Mouse (Mus musculus): ENCODE results near the gene C1qb. TPM values are rescaled to one million over a fixed set of nuclear protein-coding genes. Genes with fewer than 3 reads are reported as not detected.

Gene C1qb
- polyA plus RNA-seq, 1 experiment from 2014 or later, result 196 TPM

DNA sequence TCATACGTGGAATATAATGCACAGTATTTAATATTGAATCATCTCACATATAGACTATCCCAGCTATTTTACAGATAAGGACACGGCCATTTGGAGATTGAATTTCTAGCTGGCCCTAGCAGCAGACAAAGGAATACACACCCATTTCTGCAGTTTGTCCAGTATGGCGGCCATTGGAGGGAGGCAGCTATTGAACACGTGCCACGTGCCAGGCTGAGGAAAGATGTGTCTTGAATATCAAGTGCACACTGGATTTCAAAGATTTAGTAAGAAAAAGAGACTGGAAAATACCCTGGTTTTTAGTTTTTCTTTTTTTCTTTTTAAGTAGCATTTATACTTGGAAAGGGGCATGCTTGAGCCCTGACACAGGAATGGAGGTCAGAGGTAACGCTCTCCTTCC, 38.8 kb downstream of the C1qb start:
- 81% methylated on average over 6 of the region's 6 CpGs for WGBS (ENCODE audit: insufficient replicate concordance)
- Histone ChIP-seq H3K9me3 (ENCODE audit: low read length) (no peaks in the 10 kb centered on the region), H3K9ac (replicated peaks) (no peak overlapping the region), H3K36me3 (replicated peaks; ENCODE audit: insufficient read depth, low read length) (no peaks in the 10 kb centered on the region), H3K27ac (ENCODE audit: low read depth) (no peak overlapping the region), H3K4me3 (ENCODE audit: low read depth, low read length) (no peak overlapping the region), H3K27me3 (ENCODE audit: insufficient read depth, low read length) (no peaks in the 10 kb centered on the region), H3K4me1 (ENCODE audit: insufficient read depth) (no peaks in the 10 kb centered on the region), H3K4me2 (ENCODE audit: low read depth, low read length) (no peak overlapping the region)
- DNase-seq (no peak), ATAC-seq (no peak)
- TF ChIP-seq CTCF (IDR thresholded peaks at IDR 0.05; ENCODE audit: low read depth), result no peak
- no peak for TF ChIP-seq EP300 (IDR thresholded peaks at IDR 0.05; ENCODE audit: low read depth)

DNA sequence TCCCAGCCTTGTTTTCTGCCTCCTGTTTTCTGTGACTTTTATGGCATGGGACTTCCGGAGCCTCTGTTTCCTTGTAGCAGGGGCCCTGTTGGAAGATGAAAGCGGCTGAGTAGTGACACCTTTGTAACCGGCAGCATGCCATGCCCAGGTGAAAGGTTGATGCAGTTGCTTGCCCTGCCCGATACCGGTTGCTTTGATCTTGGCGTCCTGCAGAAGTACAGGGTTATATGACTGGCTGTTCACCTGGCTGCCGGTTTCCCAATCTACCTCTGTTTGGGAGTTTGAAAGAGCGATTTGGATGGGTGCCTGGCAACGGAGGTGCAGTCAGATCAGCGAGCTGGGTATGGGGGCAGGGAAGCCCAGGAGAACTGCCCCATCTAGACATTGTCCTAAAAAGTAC, 43.2 kb downstream of the C1qb start:
- Histone ChIP-seq H3K9me3 (ENCODE audit: low read length) (no peaks in the 10 kb centered on the region), H3K36me3 (replicated peaks; ENCODE audit: insufficient read depth, low read length) (no peaks in the 10 kb centered on the region), H3K27me3 (ENCODE audit: insufficient read depth, low read length) (peaks cover 12% of the 10 kb centered on the region; the same call in 1 of the 2 replicates), H3K9ac (replicated peaks) (no peak overlapping the region), H3K4me3 (ENCODE audit: low read depth, low read length) (no peak overlapping the region), H3K4me2 (ENCODE audit: low read depth, low read length) (no peak overlapping the region), H3K4me1 (ENCODE audit: insufficient read depth) (no peaks in the 10 kb centered on the region), H3K27ac (ENCODE audit: low read depth) (no peak overlapping the region)
- DNase-seq, result peak; percentile 51
- TF ChIP-seq CTCF (IDR thresholded peaks at IDR 0.05; ENCODE audit: low read depth) (no peak), EP300 (IDR thresholded peaks at IDR 0.05; ENCODE audit: low read depth) (no peak)
- 56% methylated on average over 10 of the region's 10 CpGs for WGBS (ENCODE audit: insufficient replicate concordance)
- ATAC-seq, result peak; percentile 86

DNA sequence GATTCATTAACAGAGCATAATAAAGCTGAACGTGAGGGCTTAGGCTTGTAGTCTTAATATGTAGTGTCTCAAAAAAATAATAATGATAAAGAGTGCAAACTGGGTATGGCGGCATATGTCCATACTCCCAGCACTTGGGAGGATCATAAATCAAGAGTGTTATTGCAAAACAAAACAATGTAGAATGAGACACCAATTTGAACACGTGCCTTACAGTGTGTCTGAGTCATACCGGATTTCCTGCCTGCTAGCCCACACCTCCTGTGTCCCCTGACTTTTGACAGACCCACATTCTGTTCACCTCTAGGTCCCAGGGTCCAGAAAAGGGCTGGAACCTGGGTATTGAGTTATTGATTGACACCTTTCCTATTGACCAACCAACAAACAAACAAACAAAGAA, 44.0 kb downstream of the C1qb start:
- Histone ChIP-seq H3K4me1 (ENCODE audit: insufficient read depth) (no peaks in the 10 kb centered on the region), H3K36me3 (replicated peaks; ENCODE audit: insufficient read depth, low read length) (no peaks in the 10 kb centered on the region), H3K4me2 (ENCODE audit: low read depth, low read length) (no peak overlapping the region), H3K27me3 (ENCODE audit: insufficient read depth, low read length) (peaks cover 19% of the 10 kb centered on the region), H3K4me3 (ENCODE audit: low read depth, low read length) (no peak overlapping the region), H3K9me3 (ENCODE audit: low read length) (no peaks in the 10 kb centered on the region), H3K27ac (ENCODE audit: low read depth) (no peak overlapping the region), H3K9ac (replicated peaks) (no peak overlapping the region)
- no peak for ATAC-seq
- DNase-seq, result no peak
- 43% methylated on average over 4 of the region's 4 CpGs for WGBS (ENCODE audit: insufficient replicate concordance)
- TF ChIP-seq EP300 (IDR thresholded peaks at IDR 0.05; ENCODE audit: low read depth) (no peak), CTCF (IDR thresholded peaks at IDR 0.05; ENCODE audit: low read depth) (no peak)

DNA sequence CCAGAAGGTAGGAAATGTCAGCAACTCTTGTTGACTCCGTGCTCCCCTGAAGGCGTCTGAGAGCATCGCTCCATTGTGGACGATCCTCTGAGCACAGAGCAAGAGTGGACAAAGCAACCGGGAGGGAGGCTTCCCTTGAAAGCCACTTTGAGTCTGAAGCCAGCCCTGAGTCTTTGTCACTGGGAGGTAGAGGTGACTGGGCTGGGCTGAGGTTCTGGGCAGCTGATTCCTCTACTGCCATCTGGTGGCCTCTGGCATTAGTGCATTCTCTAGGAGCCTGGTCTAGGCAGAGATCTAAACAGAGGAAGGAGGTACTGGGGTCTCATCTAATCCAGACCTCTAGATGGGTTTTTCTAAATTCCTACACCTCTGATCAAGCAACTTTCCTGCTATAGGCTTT, 44.9 kb downstream of the C1qb start:
- Histone ChIP-seq H3K9ac (replicated peaks) (no peak overlapping the region), H3K4me1 (ENCODE audit: insufficient read depth) (peaks cover 5% of the 10 kb centered on the region; the same call in 1 of the 2 replicates), H3K27me3 (ENCODE audit: insufficient read depth, low read length) (peaks cover 29% of the 10 kb centered on the region), H3K4me3 (ENCODE audit: low read depth, low read length) (no peak overlapping the region), H3K36me3 (replicated peaks; ENCODE audit: insufficient read depth, low read length) (no peaks in the 10 kb centered on the region), H3K4me2 (ENCODE audit: low read depth, low read length) (no peak overlapping the region), H3K9me3 (ENCODE audit: low read length) (no peaks in the 10 kb centered on the region), H3K27ac (ENCODE audit: low read depth) (no peak overlapping the region)
- WGBS (ENCODE audit: insufficient replicate concordance), result 14% methylated on average over 5 of the region's 5 CpGs
- TF ChIP-seq CTCF (IDR thresholded peaks at IDR 0.05; ENCODE audit: low read depth) (peak; percentile 90), EP300 (IDR thresholded peaks at IDR 0.05; ENCODE audit: low read depth) (no peak)
- peak; percentile 80 for DNase-seq
- peak; percentile 36; the same call in 1 of the 2 replicates for ATAC-seq

DNA sequence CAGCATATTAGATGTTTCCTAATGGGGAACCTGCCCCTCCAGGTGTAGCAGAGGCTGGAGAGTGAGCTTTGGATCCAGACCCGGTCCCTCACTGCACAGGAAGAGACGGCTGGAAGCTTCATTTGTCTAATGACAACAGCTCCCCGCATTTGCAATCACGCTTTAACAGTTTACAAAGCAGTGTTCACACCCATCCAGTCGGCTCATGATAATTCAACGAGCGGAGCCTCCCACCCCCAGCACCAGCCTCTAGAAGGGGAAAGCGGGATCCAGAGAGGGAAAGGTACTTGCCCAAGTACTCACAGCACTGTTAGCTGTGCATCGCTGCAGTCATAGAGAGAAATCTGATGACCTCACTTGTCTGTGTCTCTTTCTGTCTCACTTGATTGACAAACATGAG, 47.5 kb downstream of the C1qb start:
- H3K4me1 ChIP-seq (ENCODE audit: insufficient read depth), result peaks cover 9% of the 10 kb centered on the region
- H3K27me3 ChIP-seq (ENCODE audit: insufficient read depth, low read length), result peaks cover 52% of the 10 kb centered on the region
- no peaks in the 10 kb centered on the region for H3K36me3 ChIP-seq (replicated peaks; ENCODE audit: insufficient read depth, low read length)
- DNase-seq, result no peak
- H3K9me3 ChIP-seq (ENCODE audit: low read length), result no peaks in the 10 kb centered on the region
- TF ChIP-seq EP300 (IDR thresholded peaks at IDR 0.05; ENCODE audit: low read depth) (no peak), CTCF (IDR thresholded peaks at IDR 0.05; ENCODE audit: low read depth) (no peak)
- WGBS (ENCODE audit: insufficient replicate concordance), result 58% methylated on average over 9 of the region's 9 CpGs
- H3K27ac ChIP-seq (ENCODE audit: low read depth), result no peak overlapping the region
- H3K9ac ChIP-seq (replicated peaks), result no peak overlapping the region
- H3K4me3 ChIP-seq (ENCODE audit: low read depth, low read length), result no peak overlapping the region
- no peak for ATAC-seq
- no peak overlapping the region for H3K4me2 ChIP-seq (ENCODE audit: low read depth, low read length)

DNA sequence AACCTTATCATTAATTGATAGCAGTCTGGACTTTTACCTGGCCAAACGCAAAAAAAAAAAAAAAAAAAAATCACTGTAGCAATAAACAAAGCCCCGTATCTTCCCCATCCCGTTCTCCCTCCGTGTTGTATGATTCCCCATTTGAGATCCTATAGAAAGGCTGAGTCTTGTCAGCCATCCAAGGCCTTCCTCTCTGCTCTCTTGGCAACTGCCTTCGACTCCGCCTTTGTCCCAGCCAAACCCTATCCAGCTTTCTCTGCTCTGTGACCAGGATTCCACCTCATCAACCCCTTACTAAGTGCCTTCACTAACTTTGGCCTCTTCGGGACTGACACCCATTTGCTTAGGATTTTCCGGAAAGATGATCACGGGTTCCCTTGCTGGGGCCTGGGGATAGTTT, 48.0 kb downstream of the C1qb start:
- H3K4me1 ChIP-seq (ENCODE audit: insufficient read depth), result peaks cover 9% of the 10 kb centered on the region
- no peak for DNase-seq
- WGBS (ENCODE audit: insufficient replicate concordance), result 56% methylated on average over 9 of the region's 9 CpGs

More for the DNA sequence above, 48.0 kb downstream of the C1qb start:
- Histone ChIP-seq H3K27ac (ENCODE audit: low read depth) (no peak overlapping the region), H3K36me3 (replicated peaks; ENCODE audit: insufficient read depth, low read length) (no peaks in the 10 kb centered on the region), H3K9me3 (ENCODE audit: low read length) (no peaks in the 10 kb centered on the region), H3K4me3 (ENCODE audit: low read depth, low read length) (no peak overlapping the region), H3K27me3 (ENCODE audit: insufficient read depth, low read length) (peaks cover 55% of the 10 kb centered on the region), H3K4me2 (ENCODE audit: low read depth, low read length) (no peak overlapping the region), H3K9ac (replicated peaks) (no peak overlapping the region)
- TF ChIP-seq CTCF (IDR thresholded peaks at IDR 0.05; ENCODE audit: low read depth) (no peak), EP300 (IDR thresholded peaks at IDR 0.05; ENCODE audit: low read depth) (no peak)
- no peak for ATAC-seq

Data from liver, postnatal 0 days (tissue).